Mouse (Mus musculus): Measurements from ENCODE around the gene Aif1l.

Gene Aif1l

GRCm38 (mm10) chr2:32020229-32020628 is 70.3 kb downstream of the Aif1l start:
- no peak for DNase-seq (ENCODE audit: low spot score)

Measured in spleen, adult 12 weeks (tissue).